Mouse (Mus musculus): ENCODE measurements around the gene Phf3.

The Phf3 gene

DNA sequence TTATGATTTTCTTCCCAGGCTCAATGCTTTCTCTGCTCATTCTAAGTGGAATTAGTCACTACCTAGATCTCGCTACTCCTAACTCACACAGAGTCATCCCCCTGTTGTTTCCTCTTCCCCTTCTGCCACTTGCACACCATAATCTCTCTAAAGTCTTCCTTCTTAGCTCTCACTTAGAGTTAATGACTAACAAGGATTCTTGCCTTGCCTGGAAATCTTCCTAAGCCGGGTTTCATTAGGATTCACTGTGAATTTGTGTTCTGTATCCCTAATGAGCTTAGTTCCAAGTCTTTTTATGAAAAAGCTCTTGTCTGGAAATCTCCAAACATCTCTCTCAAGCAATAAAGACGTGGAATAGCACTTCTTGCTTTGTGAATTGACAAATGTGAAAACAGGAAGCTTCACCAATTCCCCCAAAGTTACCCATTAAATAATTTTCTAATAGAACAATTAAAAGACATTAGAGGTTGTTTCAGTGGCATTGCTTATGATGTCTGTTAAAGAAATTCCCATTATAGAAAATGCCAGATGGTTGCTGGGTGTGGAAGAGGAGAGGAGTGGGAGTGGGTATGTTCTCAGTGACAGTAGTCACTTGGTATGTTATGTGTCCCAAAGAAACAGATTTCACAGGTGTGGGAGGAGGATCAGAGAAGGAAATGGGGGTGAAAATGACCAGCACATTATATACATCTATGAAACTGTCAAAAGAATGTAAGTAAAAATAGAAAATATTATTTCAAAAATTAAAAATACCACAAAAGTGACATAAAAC lies 118.1 kb downstream of the Phf3 start:
- no peak for DNase-seq
